Comparison of ENCODE assay signal across 8 mouse cellular contexts in the genomic region with DNA sequence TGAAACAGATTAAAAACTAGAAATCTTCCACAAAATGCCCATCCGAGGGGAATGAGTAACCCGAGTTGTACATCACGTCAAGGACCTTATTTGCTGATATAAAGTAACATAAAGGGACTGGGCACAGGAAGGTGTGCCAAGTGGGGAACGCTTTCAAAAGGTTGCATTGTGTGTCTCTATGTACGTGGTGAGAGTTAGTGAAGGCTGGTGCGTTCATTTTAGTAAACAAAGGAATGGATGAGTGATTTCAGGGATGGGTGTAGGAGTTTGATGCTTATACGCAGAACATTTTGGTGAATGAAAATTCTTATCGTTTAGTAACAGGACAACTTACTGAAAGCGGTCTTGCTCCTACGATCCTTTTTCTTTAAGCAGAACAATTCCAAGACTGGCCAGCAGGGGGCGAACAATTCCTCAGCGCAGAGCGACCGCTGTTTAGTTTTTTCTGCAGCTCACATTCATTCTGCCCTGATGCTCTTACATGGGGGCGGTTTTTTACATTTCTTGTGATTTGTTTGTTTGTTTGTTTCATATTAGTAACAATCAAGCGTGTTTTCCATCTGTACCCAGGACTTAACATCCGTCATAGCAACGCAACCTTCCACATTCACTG. TPM values are rescaled to one million over a fixed set of nuclear protein-coding genes. Genes with fewer than 3 reads are reported as not detected.
DNase-seq lines count a peak whose midpoint lies in the region; ATAC-seq and TF ChIP-seq lines count a peak whose summit lies in the region.

No protein-coding gene starts in this region.

- H3K9me3 ChIP-seq in kidney, embryonic 16.5 days (ENCODE audit: low read length): no peaks in the 10 kb centered on the region
- H3K9me3 ChIP-seq in liver, postnatal 0 days (ENCODE audit: low read length): no peaks in the 10 kb centered on the region
- H3K9me3 ChIP-seq in neural tube, embryonic 15.5 days (replicated peaks): no peaks in the 10 kb centered on the region

- WGBS in kidney, embryonic 16.5 days: 26% methylated on average over 18 of the region's 18 CpGs
- WGBS in liver, postnatal 0 days (ENCODE audit: insufficient replicate concordance): 24% methylated on average over 18 of the region's 18 CpGs
- WGBS in neural tube, embryonic 15.5 days: 26% methylated on average over 18 of the region's 18 CpGs

- ATAC-seq in kidney, embryonic 16.5 days (ENCODE audit: low FRiP score, low TSS enrichment): no peak
- ATAC-seq in liver, postnatal 0 days: no peak
- peak; percentile 77 for ATAC-seq in neural tube, embryonic 15.5 days (ENCODE audit: low FRiP score)

- peaks cover 8% of the 10 kb centered on the region for H3K4me1 ChIP-seq in kidney, embryonic 16.5 days (ENCODE audit: insufficient read depth, low read length)
- H3K4me1 ChIP-seq in liver, postnatal 0 days (ENCODE audit: insufficient read depth): peaks cover 5% of the 10 kb centered on the region
- H3K4me1 ChIP-seq in neural tube, embryonic 15.5 days: no peaks in the 10 kb centered on the region; the same call in 1 of the 2 replicates

- no peak for TF ChIP-seq EP300 in liver, postnatal 0 days (IDR thresholded peaks at IDR 0.05; ENCODE audit: low read depth)

- TF ChIP-seq CTCF in liver, postnatal 0 days (IDR thresholded peaks at IDR 0.05; ENCODE audit: low read depth): peak; percentile 92

- H3K4me2 ChIP-seq in kidney, embryonic 16.5 days (replicated peaks; ENCODE audit: low read depth, low read length): no peak overlapping the region; the same call in 1 of the 2 replicates
- H3K4me2 ChIP-seq in liver, postnatal 0 days (ENCODE audit: low read depth, low read length): no peak overlapping the region
- H3K4me2 ChIP-seq in neural tube, embryonic 15.5 days: peak overlapping the region; percentile 48

- H3K9ac ChIP-seq in kidney, embryonic 16.5 days (replicated peaks; ENCODE audit: low read length): no peak overlapping the region
- no peak overlapping the region for H3K9ac ChIP-seq in liver, postnatal 0 days (replicated peaks)
- H3K9ac ChIP-seq in neural tube, embryonic 15.5 days (replicated peaks): 0 out of 2 replicates have a peak overlapping the region, but pooled peaks have one; percentile 5

- H3K4me3 ChIP-seq in kidney, embryonic 16.5 days (ENCODE audit: low read length): no peak overlapping the region
- no peak overlapping the region for H3K4me3 ChIP-seq in liver, postnatal 0 days (ENCODE audit: low read depth, low read length)
- H3K4me3 ChIP-seq in neural tube, embryonic 15.5 days (replicated peaks): 0 out of 2 replicates have a peak overlapping the region, but pooled peaks have one; percentile 12

- H3K27ac ChIP-seq in kidney, embryonic 16.5 days (ENCODE audit: low read length): no peak overlapping the region
- no peak overlapping the region for H3K27ac ChIP-seq in liver, postnatal 0 days (ENCODE audit: low read depth)
- no peak overlapping the region for H3K27ac ChIP-seq in neural tube, embryonic 15.5 days (replicated peaks)

- DNase-seq in kidney, adult 9 months: peak; percentile 68
- peak; percentile 87 for DNase-seq in embryo, embryonic 10.5 days (ENCODE audit: low spot score)
- peak; percentile 46 to 74 for DNase-seq in gastrocnemius, postnatal 4 days (ENCODE audit: low spot score in 2 of 2)
- DNase-seq in kidney, postnatal 36 days: peak; percentile 52 to 87
- peak; percentile 74 for DNase-seq in liver, postnatal 0 days
- DNase-seq in testis, postnatal 14 days (ENCODE audit: low spot score): peak; percentile 62

- no peaks in the 10 kb centered on the region for H3K36me3 ChIP-seq in kidney, embryonic 16.5 days (ENCODE audit: insufficient read depth, low read length)
- no peaks in the 10 kb centered on the region for H3K36me3 ChIP-seq in liver, postnatal 0 days (replicated peaks; ENCODE audit: insufficient read depth, low read length)
- no peaks in the 10 kb centered on the region for H3K36me3 ChIP-seq in neural tube, embryonic 15.5 days

- no peaks in the 10 kb centered on the region for H3K27me3 ChIP-seq in kidney, embryonic 16.5 days (ENCODE audit: insufficient read depth, low read length)
- no peaks in the 10 kb centered on the region for H3K27me3 ChIP-seq in liver, postnatal 0 days (ENCODE audit: insufficient read depth, low read length)
- H3K27me3 ChIP-seq in neural tube, embryonic 15.5 days (replicated peaks): no peaks in the 10 kb centered on the region

RNA-seq across cellular contexts. Expression of gene Ccn2, which starts 35.3 kb away (rescaled TPM):
- 12.2 and 13.3 TPM in 2 replicates for polyA plus RNA-seq in kidney, embryonic 16.5 days (2015; fragmentation: Nextera tagmentation; extraction: Ambion mirVana)
- 10 to 100 TPM; 29.5 to 40.8 TPM for total RNA-seq in gastrocnemius, postnatal 4 days (2021)
- polyA plus RNA-seq in liver, postnatal 0 days (2015; fragmentation: Nextera tagmentation; extraction: Ambion mirVana): 0.58 and 1.3 TPM in 2 replicates
- 2.5 and 4.9 TPM in 2 replicates for polyA plus RNA-seq in neural tube, embryonic 15.5 days (2015; fragmentation: Nextera tagmentation; extraction: Ambion mirVana)
